In the genomic region with DNA sequence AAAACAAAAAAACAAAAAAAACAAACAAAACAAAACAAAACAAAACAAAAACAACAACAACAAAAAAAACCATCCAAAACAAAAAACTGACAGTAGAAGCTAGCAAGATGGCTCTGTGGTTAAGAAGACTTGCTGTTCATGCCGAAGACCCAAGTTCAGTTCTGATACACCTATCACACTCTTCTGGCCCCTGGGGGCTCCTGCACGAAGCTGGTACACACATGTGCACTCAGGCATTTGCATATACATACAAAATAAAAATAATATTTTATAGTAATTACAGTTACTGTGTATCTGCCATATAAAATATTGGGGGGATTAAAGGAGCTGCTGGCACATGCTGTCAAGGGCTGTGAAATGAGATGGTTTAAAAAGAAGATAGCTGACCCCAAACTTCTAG, we compare ENCODE assay signal across 16 mouse cellular contexts.
"Had no signal": no experiment of that assay in that cellular context is flagged by ENCODE, and none has a peak within 500 bp of the region (broad histone marks: within the 10 kb centered on the region; RNA-seq: fewer than 3 reads in every experiment).

No protein-coding gene starts in this region.

- H3K9me3 ChIP-seq: neural tube, embryonic 13.5 days; neural tube, embryonic 15.5 days; stomach, embryonic 15.5 days had no signal

- H3K36me3 ChIP-seq: neural tube, embryonic 13.5 days; neural tube, embryonic 15.5 days; stomach, embryonic 15.5 days had no signal

- H3K4me3 ChIP-seq: neural tube, embryonic 13.5 days; neural tube, embryonic 15.5 days; stomach, embryonic 15.5 days had no signal

- H3K4me1 ChIP-seq: neural tube, embryonic 15.5 days; stomach, embryonic 15.5 days had no signal

- H3K27ac ChIP-seq: neural tube, embryonic 13.5 days; neural tube, embryonic 15.5 days; stomach, embryonic 15.5 days; stomach, postnatal 0 days had no signal

- DNase-seq: retina, postnatal 1 day; right cerebral cortex, adult 18-20 months; right cerebral cortex, postnatal 14 days; right cerebral cortex, postnatal 25 days; right cerebral cortex, postnatal 4 days; spleen, adult 18-20 months; thymus, adult 18-20 months; thymus, adult 2 months; thymus, postnatal 14 days; thymus, postnatal 25 days; thymus, postnatal 36 days; thymus, postnatal 4 days had no signal

- H3K27me3 ChIP-seq: neural tube, embryonic 13.5 days; neural tube, embryonic 15.5 days; stomach, embryonic 15.5 days had no signal
